Mouse (Mus musculus): ENCODE measurements around the gene Lyst. TPM values are rescaled to one million over a fixed set of nuclear protein-coding genes. Genes with fewer than 3 reads are reported as not detected.
"Not testable (repeated sequence)": the region's sequence is repeated elsewhere in the genome, so short reads cannot be mapped to it uniquely, and the experiment has no call there.

The Lyst gene
- polyA plus RNA-seq, 2 experiments from 2014 or later: 9.0 to 10.5 TPM

DNA sequence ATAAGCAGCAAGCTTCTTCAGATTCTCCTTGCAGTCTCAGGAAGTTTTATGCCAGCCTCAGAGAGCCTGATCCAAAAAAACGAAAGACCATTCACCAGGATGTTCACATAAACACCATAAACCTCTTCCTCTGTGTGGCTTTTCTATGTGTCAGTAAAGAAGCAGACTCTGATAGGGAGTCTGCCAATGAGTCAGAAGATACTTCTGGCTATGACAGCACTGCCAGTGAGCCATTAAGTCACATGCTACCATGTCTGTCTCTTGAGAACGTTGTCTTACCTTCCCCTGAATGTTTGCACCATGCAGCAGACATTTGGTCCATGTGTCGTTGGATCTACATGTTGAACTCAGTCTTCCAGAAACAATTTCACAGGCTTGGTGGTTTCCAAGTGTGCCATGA, 47.4 kb downstream of the Lyst start:
- no peak for ATAC-seq

DNA sequence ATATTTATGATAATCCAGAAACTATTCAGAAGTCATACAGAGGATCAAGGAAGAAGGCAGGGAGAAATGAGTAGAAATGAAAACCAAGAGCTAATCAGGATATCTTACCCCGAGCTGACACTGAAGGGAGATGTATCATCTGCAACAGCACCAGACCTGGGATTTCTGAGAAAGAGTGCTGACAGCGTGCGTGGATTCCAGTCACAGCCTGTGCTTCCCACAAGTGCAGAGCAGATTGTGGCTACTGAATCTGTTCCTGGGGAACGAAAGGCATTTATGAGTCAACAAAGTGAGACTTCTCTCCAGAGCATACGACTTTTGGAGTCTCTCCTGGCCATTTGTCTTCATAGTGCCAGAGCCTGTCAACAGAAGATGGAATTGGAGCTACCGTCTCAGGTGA, 47.8 kb downstream of the Lyst start:
- no peak for ATAC-seq

DNA sequence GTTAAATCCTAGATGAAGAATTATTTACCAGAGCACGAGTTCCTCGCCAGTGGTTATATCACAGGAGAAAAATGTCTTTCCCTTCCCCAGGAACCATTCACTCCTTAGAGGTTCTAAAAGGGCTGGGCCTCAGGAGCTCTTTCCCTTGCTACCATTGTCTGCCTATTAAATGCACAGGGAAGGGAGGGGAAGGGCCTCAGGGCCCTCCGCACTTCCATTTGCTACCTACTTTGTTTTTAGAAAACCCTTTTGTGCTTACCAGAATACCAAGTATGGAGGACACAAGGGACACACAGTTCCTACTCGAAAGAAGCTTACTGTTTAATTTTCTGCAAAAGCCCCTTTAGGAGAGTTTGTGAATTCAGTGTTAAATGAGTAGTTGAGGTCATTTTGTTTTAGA, 48.5 kb downstream of the Lyst start:
- ATAC-seq: no peak

DNA sequence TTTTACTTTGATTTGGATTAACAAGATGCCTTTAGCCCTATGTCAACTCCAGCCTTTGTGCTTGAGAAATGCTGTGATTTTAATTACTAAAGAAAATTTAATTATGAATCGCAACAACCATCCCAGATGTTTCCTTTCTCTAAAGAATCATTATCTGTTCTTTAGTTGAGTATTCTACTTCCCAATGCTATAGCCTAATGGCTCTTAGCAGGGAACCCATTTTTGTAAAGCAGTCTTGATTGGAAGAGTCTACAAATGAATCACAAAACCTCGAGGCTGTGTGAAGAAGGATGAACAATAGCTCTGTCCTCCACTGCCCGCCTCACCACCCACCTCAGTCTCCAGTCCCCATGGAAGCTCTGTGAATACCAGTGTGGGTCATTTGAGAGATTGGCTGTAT, 57.1 kb downstream of the Lyst start:
- no peak for ATAC-seq

DNA sequence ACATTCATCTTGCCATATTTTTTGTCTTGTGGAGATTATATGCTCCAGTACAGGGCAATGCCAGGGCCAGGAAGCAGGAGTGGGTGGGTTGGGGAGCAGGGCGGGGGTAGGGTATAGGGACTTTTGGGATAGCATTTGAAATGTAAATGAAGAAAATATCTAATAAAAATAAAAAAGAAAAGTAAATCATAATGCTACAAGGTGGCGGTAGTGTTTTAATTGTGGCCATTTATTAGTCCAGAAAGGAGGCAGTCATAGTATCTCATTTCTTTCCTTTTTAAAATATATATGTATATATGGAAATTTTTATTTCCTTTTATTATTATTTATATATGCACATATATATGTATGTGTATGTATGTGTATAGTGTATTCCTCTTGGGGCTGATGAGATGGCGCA, 65.3 kb downstream of the Lyst start:
- ATAC-seq: no peak

GRCm38 (mm10) chr13:13666103-13666502, 75.9 kb downstream of the Lyst start:
- ATAC-seq: not testable (repeated sequence)

DNA sequence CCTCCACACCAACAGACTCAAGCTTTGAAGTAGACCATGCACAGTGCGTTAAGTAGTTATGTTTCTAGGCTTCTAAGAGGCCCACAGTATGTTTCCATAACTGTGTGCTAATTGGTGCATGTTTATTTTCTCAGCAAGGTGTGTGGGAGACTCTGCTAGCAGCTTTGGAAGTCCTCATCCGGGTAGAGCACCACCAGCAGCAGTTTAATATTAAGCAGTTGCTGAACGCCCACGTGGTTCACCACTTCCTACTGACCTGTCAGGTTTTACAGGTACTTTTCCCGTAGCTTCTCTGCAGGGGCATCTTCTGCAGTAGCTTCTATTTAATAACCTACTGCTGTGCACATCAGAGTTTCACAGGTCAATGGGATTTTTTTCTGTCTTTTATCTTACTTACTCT, 80.5 kb downstream of the Lyst start:
- peak; percentile 82 for ATAC-seq

- ATAC-seq: no peak
These were observed 81.6 kb downstream of the Lyst start for GRCm38 (mm10) chr13:13671585-13672328.

GRCm38 (mm10) chr13:13674669-13675343, 84.6 kb downstream of the Lyst start:
- ATAC-seq: no peak

- no peak for ATAC-seq
These were observed 87.7 kb downstream of the Lyst start for GRCm38 (mm10) chr13:13677871-13678270.

DNA sequence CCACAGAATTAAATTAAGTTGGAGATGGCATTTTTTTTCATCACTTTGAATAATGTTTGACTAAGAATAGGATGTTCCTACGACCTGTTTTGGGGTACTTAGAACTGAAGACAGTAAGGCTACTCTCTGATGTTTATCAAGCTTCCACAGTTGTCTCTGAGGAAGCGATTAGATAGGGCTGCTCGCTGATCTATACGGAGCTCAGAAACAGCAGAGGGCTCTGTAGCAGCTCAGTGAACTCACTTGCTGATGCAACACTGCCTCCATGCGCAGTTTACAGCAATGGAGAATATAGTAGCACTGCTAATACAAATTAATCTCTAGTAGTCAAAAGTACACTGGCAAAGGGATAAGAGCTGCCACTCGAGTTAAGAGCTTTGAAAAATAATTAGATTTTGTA, 91.4 kb downstream of the Lyst start:
- no peak for ATAC-seq

DNA sequence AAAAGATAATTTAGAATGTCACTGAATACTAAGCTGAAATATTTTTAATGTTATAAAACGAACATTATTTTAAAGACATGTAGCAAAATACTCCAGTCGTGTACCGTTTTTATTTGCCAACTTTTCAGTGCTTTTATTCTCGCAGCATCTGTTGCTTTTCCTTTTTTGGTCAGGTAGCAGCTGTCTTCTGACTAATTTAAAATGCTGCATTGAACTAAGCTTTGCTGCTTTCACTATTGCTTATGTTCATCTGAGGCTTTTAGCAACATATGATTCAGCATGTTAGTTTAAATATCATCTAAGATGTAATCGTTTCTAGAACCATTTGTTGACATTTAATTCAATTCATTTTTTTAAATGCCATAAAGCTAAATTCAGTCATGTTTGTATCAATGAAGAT, 113.3 kb downstream of the Lyst start:
- ATAC-seq: no peak

GRCm38 (mm10) chr13:13721435-13721834, 131.2 kb downstream of the Lyst start:
- not testable (repeated sequence) for ATAC-seq

DNA sequence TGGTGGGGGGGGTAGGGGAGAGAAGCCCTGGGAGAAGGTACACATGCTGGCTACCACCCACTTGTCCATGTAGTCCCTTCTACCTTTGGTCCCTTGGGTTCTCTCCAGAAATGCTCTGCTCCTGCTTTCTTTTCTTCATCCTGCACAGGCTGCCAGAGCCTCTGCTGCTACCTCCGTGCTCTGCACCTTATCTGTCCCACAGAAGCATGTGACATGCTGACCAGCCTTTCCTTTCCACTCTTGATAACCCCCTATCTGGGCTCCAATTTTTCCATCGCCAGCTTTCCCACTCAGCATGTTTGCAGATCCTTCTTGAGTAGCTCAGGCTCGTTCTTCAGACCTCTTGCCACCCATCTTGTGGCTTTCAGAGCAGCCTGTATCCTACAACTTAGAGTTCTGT, 133.1 kb downstream of the Lyst start:
- ATAC-seq: no peak

DNA sequence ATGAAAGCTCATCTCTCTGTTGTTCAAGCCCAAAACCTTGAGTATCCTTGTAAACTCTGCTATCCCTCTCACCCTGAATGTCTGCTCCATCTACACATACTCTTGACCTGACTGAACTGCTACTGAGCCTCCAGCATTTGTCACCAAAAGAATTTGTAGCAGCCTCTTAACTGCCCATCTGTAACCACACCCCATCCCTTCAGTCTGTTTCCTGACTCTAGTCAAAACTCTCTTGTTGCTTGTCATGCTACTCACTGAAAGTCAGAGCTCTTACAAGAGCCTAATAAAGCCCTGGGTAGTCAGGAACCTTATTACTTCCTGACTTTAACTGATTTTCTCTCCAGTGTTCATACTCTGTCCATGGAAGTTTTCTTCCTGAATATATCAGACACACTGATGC, 133.6 kb downstream of the Lyst start:
- no peak for ATAC-seq

DNA sequence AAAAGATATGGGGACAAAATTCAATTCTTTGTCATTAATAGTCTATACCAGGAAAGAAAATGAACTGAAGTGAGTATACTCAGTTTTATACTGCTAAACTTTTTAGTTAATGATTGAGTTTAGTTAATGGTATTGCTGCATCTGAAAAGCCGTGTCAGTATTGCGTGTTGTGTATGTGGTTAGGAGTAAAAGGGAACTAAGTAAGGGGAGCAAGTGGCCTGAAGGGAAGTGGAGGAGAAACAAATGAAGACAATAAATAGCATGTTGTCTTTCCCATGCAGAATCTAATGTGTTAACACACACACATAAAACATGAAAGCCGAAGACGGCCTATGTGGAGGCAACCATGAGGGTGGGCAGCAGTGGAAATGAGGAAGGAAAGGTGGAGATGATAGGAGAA, 149.0 kb downstream of the Lyst start:
- no peak for ATAC-seq

DNA sequence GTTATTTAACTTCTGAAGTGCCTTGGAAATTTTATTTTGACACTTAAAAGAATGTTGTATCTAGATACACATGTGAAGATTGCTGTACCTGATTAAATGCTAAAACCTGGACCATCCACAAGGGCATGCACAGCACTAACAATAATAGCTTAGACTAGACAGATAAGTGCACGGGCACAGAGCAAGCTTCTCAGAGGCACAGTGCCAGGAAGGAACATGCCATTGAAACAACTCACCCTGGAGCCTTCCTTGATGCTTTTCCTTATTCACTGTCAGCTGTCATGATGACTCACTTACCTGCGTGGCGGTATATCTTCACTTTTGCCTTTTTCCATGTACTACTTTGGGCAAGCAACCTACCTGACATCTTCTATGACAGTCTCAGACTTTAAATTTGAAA, 155.7 kb downstream of the Lyst start:
- no peak for ATAC-seq

GRCm38 (mm10) chr13:13775778-13776494, 185.7 kb downstream of the Lyst start:
- ATAC-seq: no peak

DNA sequence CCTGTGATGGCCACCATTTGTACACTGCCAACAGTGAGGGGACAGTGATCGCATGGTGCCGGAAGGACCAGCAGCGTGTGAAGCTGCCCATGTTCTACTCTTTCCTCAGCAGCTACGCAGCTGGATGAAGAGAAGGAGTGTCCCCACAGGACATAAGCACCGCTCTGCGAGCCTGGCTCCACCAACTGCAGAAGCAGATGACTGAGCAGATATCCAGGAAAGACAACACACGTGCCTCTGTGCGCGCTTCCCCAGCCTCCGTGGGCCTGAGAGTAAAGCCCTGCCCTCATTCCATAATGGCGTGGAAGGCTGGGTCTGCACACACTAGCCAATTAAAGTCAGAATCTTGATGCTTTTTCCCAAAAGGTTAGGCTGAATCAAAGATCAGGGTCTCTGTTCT, 186.9 kb downstream of the Lyst start:
- no peak for ATAC-seq

DNA sequence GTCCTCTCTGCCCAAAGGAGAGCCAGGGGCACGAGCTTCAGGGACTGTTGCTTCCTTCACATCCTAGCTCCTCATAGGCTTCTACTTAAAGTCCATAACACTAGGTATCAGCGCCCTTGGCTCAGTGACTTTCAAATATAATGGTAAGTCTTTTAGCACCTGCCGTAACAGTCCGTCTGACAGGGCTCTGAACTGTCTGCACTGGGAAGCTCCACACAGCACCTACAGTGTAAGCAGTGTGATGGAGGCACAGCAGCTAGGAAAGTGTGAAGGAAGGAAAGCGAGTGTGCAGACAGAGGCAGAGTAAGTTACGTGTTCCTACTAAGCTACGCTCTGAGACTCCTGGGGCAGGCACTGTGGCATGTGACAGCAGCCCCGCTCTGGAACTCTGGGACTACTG, 187.5 kb downstream of the Lyst start:
- no peak for ATAC-seq

GRCm38 (mm10) chr13:13778837-13779458, 188.8 kb downstream of the Lyst start:
- no peak for ATAC-seq

DNA sequence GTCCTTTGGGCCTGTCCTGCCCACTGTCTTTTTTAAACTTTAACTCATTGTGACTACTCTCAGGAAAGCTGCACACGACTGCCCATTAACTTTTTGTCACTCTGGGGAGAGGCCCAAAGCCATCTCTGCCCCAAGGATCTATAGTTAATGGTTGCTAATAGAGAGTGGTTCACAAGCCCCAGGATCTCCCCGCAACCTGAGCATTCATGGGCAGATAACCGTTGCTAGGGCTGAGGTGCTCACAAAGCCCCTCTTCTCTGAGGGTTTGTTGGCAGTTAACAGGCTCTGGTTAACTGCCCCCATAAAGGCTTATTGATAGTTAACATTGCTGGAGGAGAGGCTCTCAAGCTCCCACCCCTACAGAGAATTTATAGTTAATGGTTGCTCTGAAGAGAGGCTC, 190.1 kb downstream of the Lyst start:
- no peak for ATAC-seq

DNA sequence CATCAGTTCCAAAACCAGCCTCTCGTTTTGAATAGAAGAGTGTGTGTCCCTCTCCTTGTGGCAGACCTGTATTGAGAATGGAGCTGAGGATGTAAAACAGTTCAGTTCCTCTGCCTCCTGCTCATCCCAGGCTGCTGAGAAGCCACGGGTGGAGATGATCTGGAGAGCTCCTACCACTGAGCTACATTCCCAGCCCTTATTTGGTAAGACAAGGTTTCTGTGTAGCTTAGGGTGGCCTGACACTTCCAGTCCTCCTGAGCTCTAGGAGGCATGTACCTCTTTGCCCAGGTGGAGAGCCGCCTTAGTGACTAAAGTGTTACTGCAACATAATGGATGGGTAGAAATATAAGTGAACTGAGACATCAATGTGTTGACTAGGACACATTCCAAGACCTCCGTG, 190.8 kb downstream of the Lyst start:
- no peak for ATAC-seq
